Mouse (Mus musculus): ENCODE data around the gene Scaper.

DNA sequence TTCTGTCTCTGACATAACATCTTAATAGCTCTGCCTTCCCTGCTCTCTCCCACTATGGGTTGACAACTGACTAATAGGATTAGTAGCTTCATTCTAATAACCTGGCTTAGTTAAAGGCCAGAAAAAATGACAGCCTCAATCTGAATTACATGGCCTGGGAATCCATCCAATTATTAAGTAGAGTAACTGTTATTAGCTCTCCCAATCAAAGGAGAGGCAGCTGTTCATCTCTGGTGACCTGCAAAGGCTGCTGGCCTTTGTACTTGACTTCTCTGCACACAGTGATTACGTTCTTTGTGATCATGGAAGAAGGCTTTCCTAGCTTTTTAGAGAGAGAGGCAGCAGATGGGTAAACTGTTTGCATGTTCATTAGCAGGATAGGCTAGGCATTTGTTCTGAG lies 242.6 kb downstream of the Scaper start:
- no peak for TF ChIP-seq EP300 (IDR thresholded peaks at IDR 0.05; ENCODE audit: low read depth)
- TF ChIP-seq CTCF (IDR thresholded peaks at IDR 0.05; ENCODE audit: low read depth) = no peak

Measured in liver, embryonic 14.5 days (tissue).